Mouse (Mus musculus): ENCODE data around the gene Lyz1. TPM values are rescaled to one million over a fixed set of nuclear protein-coding genes. Genes with fewer than 3 reads are reported as not detected.

The Lyz1 gene
- not detected in 2 replicates for polyA plus RNA-seq (2014; fragmentation: Nextera tagmentation; extraction: Ambion mirVana)

DNA sequence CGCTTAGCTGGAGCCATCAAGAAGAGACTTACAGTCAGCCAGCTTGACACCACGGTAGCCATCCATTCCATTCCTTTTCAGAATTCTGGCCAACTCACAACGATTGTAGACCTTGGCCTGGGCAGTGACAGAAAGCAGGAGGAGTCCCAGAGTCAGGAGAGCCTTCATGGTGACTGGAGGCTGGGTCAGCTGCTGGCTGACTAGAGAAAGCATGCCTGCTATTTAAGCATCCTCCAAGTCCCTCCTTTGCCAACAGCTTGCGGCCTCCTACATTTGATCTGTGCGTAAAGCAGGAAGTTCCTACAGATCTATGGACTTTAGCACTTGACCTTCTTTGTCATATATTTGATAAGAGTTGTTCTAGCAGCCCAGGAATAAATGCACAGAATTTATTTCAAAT is at the start of gene Lyz1:
Lyz1 (minus strand) TSS at position 198 of the 400 bp plus-strand sequence.
- DNase-seq (ENCODE audit: low spot score): no peak
- no peak for ATAC-seq (replicated peaks; ENCODE audit: low FRiP score)
- Histone ChIP-seq H3K4me2 (no peak within 1 kb of the TSS), H3K9me3 (ENCODE audit: control insufficient read depth, low read length) (no peaks in the 10 kb centered on the region), H3K27me3 (replicated peaks; ENCODE audit: control insufficient read depth, insufficient read depth, low read length) (no peaks in the 10 kb centered on the region), H3K9ac (ENCODE audit: low read depth, low read length) (no peak within 1 kb of the TSS), H3K36me3 (ENCODE audit: control insufficient read depth, insufficient read depth, low read length) (no peaks in the 10 kb centered on the region), H3K4me3 (ENCODE audit: low read depth, low read length) (no peak within 1 kb of the TSS), H3K27ac (ENCODE audit: low read depth, low read length) (no peak within 1 kb of the TSS), H3K4me1 (replicated peaks; ENCODE audit: control insufficient read depth, insufficient read depth, low read length) (no peaks in the 10 kb centered on the region)
- 68% methylated on average over 5 of the region's 5 CpGs for WGBS

DNA sequence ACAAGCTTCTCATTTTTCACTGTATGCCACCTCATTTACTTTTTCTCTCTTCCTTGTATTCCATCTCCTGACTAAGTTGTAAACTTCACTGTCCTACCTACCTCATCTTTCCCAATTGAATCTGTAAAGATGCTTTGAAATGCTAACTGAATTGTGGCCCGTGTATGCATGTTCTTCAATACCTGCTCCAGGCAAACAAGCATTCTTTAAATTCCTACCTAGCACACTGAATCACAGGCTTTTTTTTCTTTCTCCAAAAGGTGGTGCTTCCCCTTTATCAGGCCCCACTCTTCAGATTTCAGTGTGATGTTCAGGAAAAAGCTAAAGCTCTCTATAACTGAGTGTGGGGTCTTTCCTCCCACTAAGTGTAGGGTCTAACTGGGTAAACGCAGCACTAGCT is 49.7 kb upstream of the Lyz1 start:
- no peak for ATAC-seq (replicated peaks; ENCODE audit: low FRiP score)
- WGBS: 78% methylated on average over 2 of the region's 2 CpGs
- no peak overlapping the region for H3K4me2 ChIP-seq
- no peak for DNase-seq (ENCODE audit: low spot score)
- no peaks in the 10 kb centered on the region for H3K9me3 ChIP-seq (ENCODE audit: control insufficient read depth, low read length)
- H3K36me3 ChIP-seq (ENCODE audit: control insufficient read depth, insufficient read depth, low read length): no peaks in the 10 kb centered on the region
- H3K27me3 ChIP-seq (replicated peaks; ENCODE audit: control insufficient read depth, insufficient read depth, low read length): no peaks in the 10 kb centered on the region
- no peak overlapping the region for H3K27ac ChIP-seq (ENCODE audit: low read depth, low read length)
- H3K9ac ChIP-seq (ENCODE audit: low read depth, low read length): no peak overlapping the region
- no peaks in the 10 kb centered on the region for H3K4me1 ChIP-seq (replicated peaks; ENCODE audit: control insufficient read depth, insufficient read depth, low read length)
- H3K4me3 ChIP-seq (ENCODE audit: low read depth, low read length): no peak overlapping the region

DNA sequence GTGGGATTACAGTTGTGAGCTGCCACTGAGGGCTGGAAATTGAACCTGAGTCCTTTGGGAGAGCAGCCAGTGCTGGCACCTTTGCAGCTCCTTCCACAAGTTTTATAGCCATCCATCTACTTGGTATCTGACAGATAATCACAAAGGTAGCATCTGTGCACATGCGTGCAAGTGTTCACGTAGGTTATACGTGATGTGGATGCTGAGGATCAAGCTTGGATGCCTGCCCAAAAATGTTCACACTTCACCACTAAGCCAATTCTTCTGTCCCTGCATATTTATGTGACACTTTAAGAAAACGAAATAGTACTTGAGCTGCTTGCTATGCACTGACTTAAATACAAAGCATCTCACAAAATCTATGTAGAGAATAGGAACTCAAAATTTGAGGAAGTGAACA is 48.4 kb upstream of the Lyz1 start:
- no peaks in the 10 kb centered on the region for H3K36me3 ChIP-seq (ENCODE audit: control insufficient read depth, insufficient read depth, low read length)
- no peaks in the 10 kb centered on the region for H3K9me3 ChIP-seq (ENCODE audit: control insufficient read depth, low read length)
- no peak overlapping the region for H3K4me3 ChIP-seq (ENCODE audit: low read depth, low read length)
- ATAC-seq (replicated peaks; ENCODE audit: low FRiP score) (no peak), DNase-seq (ENCODE audit: low spot score) (no peak)
- 90% methylated on average over 4 of the region's 4 CpGs for WGBS
- H3K9ac ChIP-seq (ENCODE audit: low read depth, low read length): no peak overlapping the region
- no peaks in the 10 kb centered on the region for H3K27me3 ChIP-seq (replicated peaks; ENCODE audit: control insufficient read depth, insufficient read depth, low read length)
- no peak overlapping the region for H3K27ac ChIP-seq (ENCODE audit: low read depth, low read length)
- no peaks in the 10 kb centered on the region for H3K4me1 ChIP-seq (replicated peaks; ENCODE audit: control insufficient read depth, insufficient read depth, low read length)
- no peak overlapping the region for H3K4me2 ChIP-seq

DNA sequence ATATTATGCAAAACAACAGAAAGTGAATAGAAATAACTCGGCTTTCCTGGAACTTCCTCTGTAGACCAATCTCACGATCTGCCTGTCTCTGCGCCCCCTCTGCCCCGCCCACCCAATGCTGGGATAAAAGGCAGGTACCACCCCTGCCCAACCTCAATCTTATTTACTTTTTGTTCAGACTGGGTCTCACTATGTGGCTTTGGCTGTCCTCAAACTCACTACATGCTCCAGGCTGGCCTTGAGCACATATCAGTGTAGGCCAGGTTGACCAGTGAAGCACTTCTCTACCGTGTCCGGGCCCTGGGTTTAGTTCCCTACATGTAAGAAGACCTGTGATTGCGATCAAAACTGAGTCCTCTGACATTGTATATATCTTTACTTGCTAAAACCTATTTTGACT is 46.6 kb upstream of the Lyz1 start:
- Histone ChIP-seq H3K36me3 (ENCODE audit: control insufficient read depth, insufficient read depth, low read length) (no peaks in the 10 kb centered on the region), H3K9ac (ENCODE audit: low read depth, low read length) (no peak overlapping the region), H3K4me1 (replicated peaks; ENCODE audit: control insufficient read depth, insufficient read depth, low read length) (no peaks in the 10 kb centered on the region; the same call in 1 of the 2 replicates), H3K27ac (ENCODE audit: low read depth, low read length) (no peak overlapping the region), H3K4me3 (ENCODE audit: low read depth, low read length) (no peak overlapping the region), H3K4me2 (no peak overlapping the region), H3K9me3 (ENCODE audit: control insufficient read depth, low read length) (no peaks in the 10 kb centered on the region), H3K27me3 (replicated peaks; ENCODE audit: control insufficient read depth, insufficient read depth, low read length) (no peaks in the 10 kb centered on the region)
- ATAC-seq (replicated peaks; ENCODE audit: low FRiP score) (no peak), DNase-seq (ENCODE audit: low spot score) (no peak)
- 68% methylated on average over 7 of the region's 7 CpGs for WGBS

DNA sequence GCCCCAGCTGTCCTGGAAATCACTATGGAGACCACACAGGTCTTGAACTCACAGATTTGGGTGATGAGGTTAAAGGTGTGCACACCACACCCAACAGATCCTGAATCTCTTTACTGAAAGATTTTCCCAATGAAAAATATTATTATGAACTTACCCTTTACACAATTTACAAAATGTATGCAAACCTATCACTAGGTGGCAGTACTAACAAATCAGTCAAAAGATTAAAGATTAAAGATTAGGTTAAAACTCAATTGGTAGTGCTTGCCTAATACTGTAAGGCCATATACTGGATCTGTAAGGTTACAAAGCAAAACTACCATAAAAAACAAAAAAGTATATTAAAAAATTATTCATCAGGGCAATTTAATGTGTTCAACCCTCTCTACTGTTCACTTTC is 45.3 kb upstream of the Lyz1 start:
- Histone ChIP-seq H3K4me3 (ENCODE audit: low read depth, low read length) (no peak overlapping the region), H3K4me2 (no peak overlapping the region), H3K4me1 (replicated peaks; ENCODE audit: control insufficient read depth, insufficient read depth, low read length) (no peaks in the 10 kb centered on the region; the same call in 1 of the 2 replicates), H3K36me3 (ENCODE audit: control insufficient read depth, insufficient read depth, low read length) (no peaks in the 10 kb centered on the region), H3K27ac (ENCODE audit: low read depth, low read length) (no peak overlapping the region), H3K9ac (ENCODE audit: low read depth, low read length) (no peak overlapping the region), H3K9me3 (ENCODE audit: control insufficient read depth, low read length) (no peaks in the 10 kb centered on the region), H3K27me3 (replicated peaks; ENCODE audit: control insufficient read depth, insufficient read depth, low read length) (no peaks in the 10 kb centered on the region)
- DNase-seq (ENCODE audit: low spot score): no peak
- no peak for ATAC-seq (replicated peaks; ENCODE audit: low FRiP score)

DNA sequence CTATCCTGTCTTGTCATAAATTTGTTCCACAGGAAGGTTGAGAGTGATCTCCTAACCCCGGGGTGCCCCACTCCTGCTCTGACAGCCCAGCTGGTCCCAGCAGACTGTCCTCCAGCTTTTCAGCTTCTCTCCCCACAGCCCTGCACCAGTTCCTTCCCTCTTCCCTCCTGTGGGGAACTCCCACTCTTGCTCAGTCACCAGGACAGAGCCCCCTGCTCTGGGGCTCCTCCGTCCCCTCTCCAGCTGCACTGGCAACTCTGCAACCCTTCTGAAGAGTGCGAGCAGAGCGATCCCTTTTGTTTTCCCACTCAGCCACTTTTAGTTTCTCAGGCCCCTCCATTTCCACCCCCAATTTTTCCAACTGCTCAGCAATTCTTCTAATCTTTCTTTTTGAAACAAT is 43.0 kb upstream of the Lyz1 start:
- 0 out of 2 replicates have a peak, but pooled peaks have one; percentile 24 for ATAC-seq (replicated peaks; ENCODE audit: low FRiP score)
- no peak overlapping the region for H3K27ac ChIP-seq (ENCODE audit: low read depth, low read length)
- DNase-seq (ENCODE audit: low spot score): no peak
- 42% methylated on average over 4 of the region's 4 CpGs for WGBS
- H3K9ac ChIP-seq (ENCODE audit: low read depth, low read length): no peak overlapping the region
- H3K4me2 ChIP-seq: no peak overlapping the region
- H3K36me3 ChIP-seq (ENCODE audit: control insufficient read depth, insufficient read depth, low read length): no peaks in the 10 kb centered on the region
- H3K9me3 ChIP-seq (ENCODE audit: control insufficient read depth, low read length): no peaks in the 10 kb centered on the region
- no peaks in the 10 kb centered on the region; the same call in 1 of the 2 replicates for H3K4me1 ChIP-seq (replicated peaks; ENCODE audit: control insufficient read depth, insufficient read depth, low read length)
- no peaks in the 10 kb centered on the region for H3K27me3 ChIP-seq (replicated peaks; ENCODE audit: control insufficient read depth, insufficient read depth, low read length)
- H3K4me3 ChIP-seq (ENCODE audit: low read depth, low read length): no peak overlapping the region

DNA sequence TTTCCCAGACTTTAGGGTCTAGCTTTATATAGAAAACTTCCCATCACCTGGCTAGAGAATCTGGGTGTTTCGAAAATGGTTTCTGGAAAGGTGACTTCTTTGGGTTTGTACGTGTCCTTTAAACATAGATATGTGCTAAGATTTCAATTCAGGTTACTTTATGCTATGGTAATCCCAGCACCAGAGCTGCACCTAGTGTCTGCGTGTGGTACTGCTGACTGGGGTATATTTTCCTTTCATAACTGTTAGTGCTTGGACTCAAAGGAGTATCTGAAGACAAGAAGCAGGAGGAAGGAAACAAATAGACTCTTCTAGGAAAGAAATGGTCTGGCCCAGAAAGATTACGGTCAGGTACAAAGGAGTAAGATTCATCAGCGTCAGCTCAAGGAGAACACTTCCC is 37.9 kb upstream of the Lyz1 start:
- Histone ChIP-seq H3K4me3 (ENCODE audit: low read depth, low read length) (no peak overlapping the region), H3K27ac (ENCODE audit: low read depth, low read length) (no peak overlapping the region), H3K4me1 (replicated peaks; ENCODE audit: control insufficient read depth, insufficient read depth, low read length) (no peaks in the 10 kb centered on the region; the same call in 1 of the 2 replicates), H3K4me2 (no peak overlapping the region), H3K36me3 (ENCODE audit: control insufficient read depth, insufficient read depth, low read length) (no peaks in the 10 kb centered on the region), H3K9me3 (ENCODE audit: control insufficient read depth, low read length) (no peaks in the 10 kb centered on the region), H3K9ac (ENCODE audit: low read depth, low read length) (no peak overlapping the region), H3K27me3 (replicated peaks; ENCODE audit: control insufficient read depth, insufficient read depth, low read length) (no peaks in the 10 kb centered on the region)
- ATAC-seq (replicated peaks; ENCODE audit: low FRiP score) (no peak; the same call in 1 of the 2 replicates), DNase-seq (ENCODE audit: low spot score) (no peak)
- WGBS: 64% methylated on average over 5 of the region's 5 CpGs

DNA sequence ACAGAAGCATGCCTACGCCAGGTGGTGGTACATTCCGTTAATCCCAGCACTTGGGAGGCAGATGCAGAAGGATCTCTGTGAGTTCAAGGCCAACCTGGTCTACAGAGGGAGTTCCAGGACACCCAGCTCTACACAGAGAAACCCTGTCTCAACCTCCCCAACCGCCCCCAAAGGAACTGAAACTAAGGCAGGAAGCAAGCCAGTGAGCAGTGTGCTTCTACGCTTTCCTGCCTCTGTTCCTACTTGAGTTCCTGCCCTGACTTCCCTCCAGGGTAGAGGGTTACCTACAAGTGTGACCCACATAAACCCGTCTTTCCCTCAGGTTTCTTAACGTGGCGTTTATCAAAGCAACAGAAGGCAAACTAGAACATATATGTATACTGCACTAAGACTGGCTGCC is 31.1 kb upstream of the Lyz1 start:
- 77% methylated on average over 7 of the region's 7 CpGs for WGBS
- H3K27ac ChIP-seq (ENCODE audit: low read depth, low read length): no peak overlapping the region

DNA sequence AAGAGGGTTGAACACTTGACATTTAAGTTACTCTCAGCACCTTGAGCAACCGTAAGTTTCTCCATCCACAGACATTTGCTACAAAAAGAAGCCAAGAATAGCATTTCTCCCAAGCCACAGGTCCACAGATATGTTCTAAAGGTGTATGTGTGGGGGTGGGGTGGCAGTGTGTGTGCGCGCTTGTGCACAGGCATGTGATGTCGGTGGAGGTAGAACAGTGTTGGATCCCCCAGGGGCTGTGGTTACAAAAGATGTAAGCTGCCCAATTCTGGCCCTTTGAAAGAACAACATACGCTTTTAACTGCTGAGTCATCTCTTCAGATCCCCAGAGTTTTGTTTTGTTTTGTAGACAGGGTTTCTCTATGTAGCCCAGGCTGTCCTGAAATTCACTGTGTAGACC is 30.0 kb upstream of the Lyz1 start:
- 85% methylated on average over 5 of the region's 5 CpGs for WGBS
- H3K9ac ChIP-seq (ENCODE audit: low read depth, low read length): no peak overlapping the region

More for the DNA sequence above, 31.1 kb upstream of the Lyz1 start:
- Histone ChIP-seq H3K9me3 (ENCODE audit: control insufficient read depth, low read length) (no peaks in the 10 kb centered on the region), H3K4me3 (ENCODE audit: low read depth, low read length) (no peak overlapping the region), H3K36me3 (ENCODE audit: control insufficient read depth, insufficient read depth, low read length) (no peaks in the 10 kb centered on the region), H3K27me3 (replicated peaks; ENCODE audit: control insufficient read depth, insufficient read depth, low read length) (no peaks in the 10 kb centered on the region), H3K9ac (ENCODE audit: low read depth, low read length) (no peak overlapping the region), H3K4me2 (no peak overlapping the region), H3K4me1 (replicated peaks; ENCODE audit: control insufficient read depth, insufficient read depth, low read length) (no peaks in the 10 kb centered on the region)
- DNase-seq (ENCODE audit: low spot score) (no peak), ATAC-seq (replicated peaks; ENCODE audit: low FRiP score) (no peak)

More for the DNA sequence above, 30.0 kb upstream of the Lyz1 start:
- Histone ChIP-seq H3K9me3 (ENCODE audit: control insufficient read depth, low read length) (no peaks in the 10 kb centered on the region), H3K36me3 (ENCODE audit: control insufficient read depth, insufficient read depth, low read length) (no peaks in the 10 kb centered on the region), H3K4me3 (ENCODE audit: low read depth, low read length) (no peak overlapping the region), H3K27ac (ENCODE audit: low read depth, low read length) (no peak overlapping the region), H3K4me2 (no peak overlapping the region), H3K27me3 (replicated peaks; ENCODE audit: control insufficient read depth, insufficient read depth, low read length) (no peaks in the 10 kb centered on the region), H3K4me1 (replicated peaks; ENCODE audit: control insufficient read depth, insufficient read depth, low read length) (no peaks in the 10 kb centered on the region)
- ATAC-seq (replicated peaks; ENCODE audit: low FRiP score) (no peak), DNase-seq (ENCODE audit: low spot score) (no peak)
